Mouse (Mus musculus): ENCODE data around the gene Sgpp2.

- TF ChIP-seq CTCF (IDR thresholded peaks at IDR 0.05; ENCODE audit: insufficient read depth, low read depth, low read length), result no peak
- TF ChIP-seq POLR2A (IDR thresholded peaks at IDR 0.05; ENCODE audit: insufficient read depth, low read depth, low read length), result no peak
Observed at GRCm38 (mm10) chr1:78388848-78389247, 78.7 kb downstream of the Sgpp2 start.

All from olfactory bulb, adult 2 months (tissue).